Mouse (Mus musculus) retina, adult 2 months (tissue): Measurements from ENCODE around the gene Pnmal1.

Experiments
- DNase-seq: peaks from one replicate; pipeline ENCODE4 v3.0.0-alpha.2; 2012; ENCODE audit warnings: low read depth, low spot score

Gene Pnmal1

GRCm38 (mm10) chr7:16924037-16924834 is 35.2 kb upstream of the Pnmal1 start, which contains the start of gene Calm3:
TSS of gene Calm3 (minus strand) at chr7:16924114.
- DNase-seq = peak; percentile 100

DNA sequence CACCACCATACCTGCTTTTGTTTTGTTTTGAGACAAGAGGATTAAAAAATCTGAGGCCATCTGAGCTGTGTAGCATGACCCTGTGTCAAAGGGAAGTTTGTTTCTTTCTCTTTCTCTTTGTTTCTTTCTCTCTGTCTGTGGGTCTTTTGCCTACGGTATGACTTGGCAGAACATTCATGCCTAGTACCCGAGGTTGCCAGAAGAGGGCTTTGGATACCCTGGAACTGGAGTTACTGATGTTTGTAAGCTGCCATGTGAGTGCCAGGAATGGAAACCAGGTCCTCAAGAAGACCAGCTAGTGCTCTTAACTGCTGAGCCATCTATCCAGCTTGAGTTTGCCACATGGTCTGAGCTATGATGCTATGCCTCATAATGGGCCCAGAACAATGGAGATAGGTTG is 31.1 kb upstream of the Pnmal1 start:
- DNase-seq = no peak

DNA sequence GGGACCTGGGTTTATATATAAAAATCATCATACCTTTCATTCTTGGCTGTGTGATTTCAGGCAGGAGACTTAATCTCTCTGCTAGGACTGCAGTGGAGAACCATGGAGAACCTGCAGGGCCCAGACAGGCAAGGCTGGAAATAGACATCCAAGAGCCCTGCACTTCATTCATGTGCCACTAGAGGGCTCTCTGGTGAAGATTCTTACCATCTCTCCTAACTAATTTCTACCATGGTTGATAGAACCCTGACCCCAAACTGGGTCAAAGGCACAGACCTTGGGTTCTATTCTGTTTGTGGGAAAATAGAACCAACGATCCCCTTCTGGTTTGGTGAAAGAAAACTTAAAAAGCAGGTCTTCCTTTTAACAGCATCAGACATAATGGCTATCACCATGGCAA is 28.6 kb upstream of the Pnmal1 start:
- no peak for DNase-seq

DNA sequence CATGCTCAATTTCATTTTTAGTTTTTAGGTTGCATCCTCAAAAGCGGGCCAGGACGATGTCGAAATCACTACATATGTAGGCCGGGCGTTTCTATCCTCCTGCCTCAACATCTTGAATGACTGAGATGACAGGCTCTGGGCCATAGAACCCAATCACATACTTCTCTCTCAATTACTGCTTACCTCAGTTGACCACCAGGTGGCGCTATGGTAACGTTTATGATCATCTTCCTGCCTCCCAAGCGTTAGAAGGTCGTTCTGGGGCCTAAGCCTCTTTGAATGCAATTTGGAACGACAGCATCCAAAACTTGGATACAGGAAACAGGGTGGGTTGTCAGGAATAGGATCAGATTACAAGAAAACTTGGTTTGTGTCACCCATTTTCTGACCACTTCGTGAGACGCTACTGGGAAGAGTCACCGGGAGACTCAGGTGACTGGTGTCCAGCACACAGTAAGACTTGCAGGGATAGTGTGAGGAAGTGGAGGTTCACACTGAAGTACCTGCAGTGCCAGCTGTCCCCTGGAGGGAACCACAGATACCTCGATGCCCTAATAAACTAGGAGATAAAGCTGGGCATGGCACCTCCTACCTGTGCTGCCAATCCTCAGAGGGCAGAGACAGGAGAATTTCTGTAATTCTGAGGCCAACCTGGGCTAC is 27.4 kb upstream of the Pnmal1 start:
- peak; percentile 81 for DNase-seq

DNA sequence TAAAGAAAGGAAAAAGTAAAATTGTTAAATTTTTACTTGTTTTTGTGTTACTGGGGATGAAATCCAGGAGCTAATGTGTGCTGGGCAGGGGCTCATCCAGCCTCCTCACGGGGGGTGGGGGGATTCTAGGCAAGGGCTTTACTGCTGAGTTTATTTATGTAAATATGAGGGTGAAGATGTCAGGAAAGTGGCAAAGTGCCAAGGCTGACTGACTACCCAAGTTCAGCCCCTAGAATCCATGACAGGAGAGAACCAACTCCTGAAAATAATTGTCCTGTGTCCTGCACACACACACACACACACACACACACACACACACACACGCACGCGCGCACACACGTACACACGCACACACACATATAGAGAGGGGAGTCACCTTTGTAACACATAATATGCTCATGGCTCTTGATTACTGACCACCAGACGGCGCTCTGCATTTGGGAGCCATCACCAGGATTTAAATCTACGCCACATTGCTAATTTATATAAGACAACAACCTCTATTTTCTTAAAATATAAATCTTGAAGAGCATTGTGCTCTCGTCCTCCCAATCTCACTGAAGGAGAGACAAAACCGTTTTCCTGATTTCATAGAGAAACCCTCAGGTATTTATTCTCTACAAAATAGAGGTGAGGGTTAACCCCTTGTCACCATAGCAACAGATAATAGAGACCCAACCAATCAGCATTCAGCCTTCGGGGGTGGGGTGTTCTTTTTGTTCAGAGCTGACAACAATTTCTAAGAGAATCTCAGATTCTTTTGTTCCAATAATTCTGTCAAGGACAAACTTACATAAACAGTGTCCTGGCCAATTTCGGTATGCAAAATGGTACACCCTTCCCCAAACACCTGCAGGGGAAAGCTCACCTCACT is 26.5 kb upstream of the Pnmal1 start:
- DNase-seq = no peak

DNA sequence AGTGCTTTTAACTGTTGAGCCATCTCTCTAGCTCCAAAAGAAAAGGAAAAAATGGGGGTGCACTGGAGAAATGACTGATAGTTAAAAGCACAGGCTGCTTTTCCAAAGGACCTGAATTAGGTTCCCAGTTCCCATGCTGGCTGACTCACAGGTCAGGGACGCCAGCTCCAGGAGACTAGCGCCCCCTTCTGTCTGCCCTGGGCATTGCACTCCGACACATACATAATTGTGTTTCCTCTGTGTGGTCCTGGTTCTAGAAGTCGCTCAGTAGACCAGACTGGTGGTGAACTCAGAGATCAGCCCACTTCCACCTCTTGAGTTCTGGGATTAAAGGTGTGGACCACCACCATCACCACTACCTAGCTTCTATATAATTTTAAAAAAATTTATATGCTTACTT is 22.2 kb upstream of the Pnmal1 start:
- no peak for DNase-seq

DNA sequence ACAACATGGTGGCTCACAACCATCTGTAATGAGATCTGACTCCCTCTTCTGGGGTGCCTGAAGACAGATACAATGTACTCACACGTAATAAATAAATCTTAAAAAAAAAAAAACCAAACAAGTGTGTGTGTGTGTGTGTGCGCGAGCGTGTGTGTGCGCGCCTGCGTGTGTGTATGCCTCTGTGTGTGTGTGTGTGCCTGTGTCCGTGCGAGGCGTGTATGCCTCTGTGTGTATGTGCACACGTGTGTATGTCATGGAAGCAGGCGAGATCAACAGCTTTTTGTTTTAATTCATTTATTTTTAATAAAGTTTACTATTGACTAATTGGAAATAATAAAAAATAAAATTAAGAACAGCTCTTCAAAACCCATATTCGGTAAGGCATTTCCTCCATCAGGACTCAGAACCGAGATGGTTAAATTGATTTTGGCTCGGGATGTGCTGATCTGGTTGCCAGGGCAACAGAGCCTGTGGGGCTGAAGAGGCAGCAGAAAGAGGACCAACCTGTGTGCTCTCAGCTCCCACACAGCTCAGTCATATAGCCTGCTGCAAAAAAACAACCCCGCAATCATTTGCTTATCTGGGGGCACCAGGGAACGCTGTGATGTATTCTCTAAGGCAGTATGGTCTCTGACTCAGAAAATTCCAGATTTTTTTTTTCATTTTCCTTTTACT is 21.2 kb upstream of the Pnmal1 start:
- no peak for DNase-seq

- DNase-seq = no peak
Measured at GRCm38 (mm10) chr7:16940292-16940691, 19.2 kb upstream of the Pnmal1 start.

DNA sequence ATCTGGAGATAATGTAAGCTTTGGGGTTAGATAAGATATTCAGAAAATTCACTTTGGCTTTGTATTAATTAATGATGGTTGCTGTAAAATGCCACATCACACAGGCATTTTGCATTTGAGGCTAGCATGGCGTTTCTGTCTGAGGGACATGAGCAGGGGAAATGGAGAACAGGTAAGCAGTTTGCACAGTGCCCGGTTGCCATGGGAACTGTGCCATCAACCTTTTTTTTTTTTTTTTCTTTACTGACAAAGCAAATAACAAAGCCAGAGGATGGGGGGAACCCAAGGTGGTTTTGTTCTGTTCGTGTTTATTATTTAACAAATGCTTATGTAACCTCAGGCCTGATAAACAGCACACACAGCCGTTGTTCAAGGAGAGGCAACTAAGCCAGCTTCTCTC is 16.6 kb upstream of the Pnmal1 start:
- DNase-seq = no peak

GRCm38 (mm10) chr7:16944061-16944807 is 15.2 kb upstream of the Pnmal1 start, which contains the start of gene Pnmal2:
TSS of gene Pnmal2 (plus strand) at chr7:16944682.
- DNase-seq = no peak

DNA sequence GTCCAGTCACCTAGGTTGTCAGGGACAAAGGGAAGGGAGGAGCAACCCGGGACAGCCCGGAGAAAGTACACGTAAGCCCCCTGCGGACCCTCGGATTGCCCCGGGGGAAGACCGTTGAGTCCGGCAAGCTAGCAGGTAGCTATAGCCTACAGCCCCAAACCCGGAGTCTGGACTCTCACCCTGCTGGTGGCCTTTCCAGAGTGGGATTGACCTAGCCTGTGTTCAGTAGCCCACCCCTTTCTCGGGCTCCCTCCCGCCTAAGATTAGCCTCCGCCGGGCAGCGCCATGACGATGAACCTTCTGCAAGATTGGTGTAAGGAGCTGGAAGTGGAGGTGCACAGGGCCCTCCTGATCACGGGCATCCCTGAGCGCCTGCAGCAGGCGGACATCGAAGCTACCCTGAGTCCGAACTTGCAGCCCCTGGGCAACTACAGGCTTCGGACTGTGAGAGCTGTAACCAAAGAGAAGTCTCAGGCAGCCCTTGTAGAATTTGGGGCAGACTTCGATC is 14.6 kb upstream of the Pnmal1 start:
- no peak for DNase-seq

GRCm38 (mm10) chr7:16945419-16945818 is 14.1 kb upstream of the Pnmal1 start:
- no peak for DNase-seq

DNA sequence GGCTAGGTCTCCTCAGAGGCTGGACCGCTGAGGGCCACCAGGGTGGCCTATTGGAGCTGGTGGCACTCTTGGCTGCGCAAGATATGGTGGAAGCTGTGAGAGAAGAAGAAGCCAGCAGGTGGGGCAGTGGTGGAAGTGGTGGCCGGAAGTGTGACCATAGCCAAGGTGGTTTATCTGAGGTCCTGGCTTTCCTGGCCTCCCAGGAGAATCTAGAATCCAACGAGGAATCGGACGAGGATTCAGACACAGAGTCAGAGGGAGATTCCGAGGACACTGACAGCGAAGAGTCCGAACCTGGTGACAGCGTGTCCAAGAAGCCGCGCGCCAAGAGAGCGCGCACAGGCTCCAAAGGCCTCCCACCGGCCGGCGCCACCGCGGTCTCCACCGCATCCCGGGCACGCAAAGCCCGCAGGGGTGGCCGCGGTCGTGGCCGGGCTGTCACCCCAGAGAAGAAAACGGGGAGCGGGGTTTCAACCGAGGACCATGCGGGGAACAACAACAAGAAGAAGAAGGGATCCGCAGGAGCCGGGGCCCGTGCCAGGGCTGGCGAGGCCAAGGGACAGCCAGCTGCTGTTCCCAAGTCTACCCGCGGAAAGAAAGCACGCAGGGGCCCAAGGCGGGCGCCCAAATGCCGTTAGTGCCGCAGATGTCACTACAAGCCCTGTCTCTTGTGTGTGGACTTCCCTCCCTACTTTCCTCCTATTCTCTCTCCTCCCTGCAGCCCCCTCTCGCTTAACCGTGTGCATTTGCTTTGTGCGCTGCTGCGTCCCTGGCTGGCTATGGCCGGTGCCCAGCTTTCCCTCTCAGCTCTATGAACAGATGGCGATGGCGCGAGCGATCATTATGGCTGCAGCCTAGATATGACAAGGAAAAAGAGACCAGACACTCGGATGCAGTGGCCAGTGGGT is 12.8 kb upstream of the Pnmal1 start:
- no peak for DNase-seq

DNA sequence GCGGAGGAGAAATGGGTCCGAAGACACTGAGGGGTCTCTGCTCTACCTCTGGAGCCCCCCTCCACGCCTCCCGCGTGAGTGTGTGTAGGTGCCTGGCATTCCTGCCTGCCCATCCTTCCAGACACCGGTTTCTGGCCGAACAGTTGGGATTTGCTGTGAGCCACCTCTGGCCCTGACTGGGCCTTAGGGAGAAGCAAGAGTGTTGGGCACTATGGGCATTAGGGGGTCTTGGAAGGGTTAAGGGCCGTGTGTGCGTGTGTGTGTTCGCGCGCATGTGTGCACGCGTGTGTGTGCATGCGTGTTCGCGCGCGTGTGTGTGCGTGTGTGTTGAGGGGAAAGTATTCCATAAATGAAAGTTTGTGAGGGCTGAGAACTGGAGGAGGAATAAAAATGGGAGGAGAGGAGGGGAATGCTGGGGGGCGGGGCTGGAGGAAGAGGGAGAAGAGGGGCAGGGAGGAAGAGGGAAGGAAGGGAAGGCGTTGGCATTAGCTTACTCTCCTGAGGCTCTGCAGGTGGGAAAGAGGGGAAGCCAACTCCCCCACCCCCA is 12.1 kb upstream of the Pnmal1 start:
- no peak for DNase-seq

DNA sequence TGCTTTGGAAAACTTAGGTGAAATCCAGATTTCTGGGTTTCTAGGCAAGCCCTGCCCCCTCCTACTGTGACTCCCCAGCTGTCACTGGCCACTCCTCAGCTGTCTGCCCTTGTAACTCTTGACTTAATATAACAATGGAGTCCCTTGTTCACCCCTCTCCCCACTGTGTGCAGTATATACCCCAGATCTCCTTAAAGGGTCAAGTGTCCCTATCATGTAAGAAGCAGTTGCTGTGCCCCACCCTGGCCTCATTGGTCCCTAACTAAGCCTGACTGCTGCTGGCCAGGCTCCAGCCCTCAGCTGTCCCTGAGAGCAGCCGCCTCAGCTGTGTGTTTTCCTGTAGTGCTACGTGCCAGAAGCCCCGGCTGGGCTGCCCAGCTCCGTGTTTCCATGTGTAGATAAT is 11.5 kb upstream of the Pnmal1 start:
- DNase-seq = no peak

GRCm38 (mm10) chr7:16948923-16949458 is 10.5 kb upstream of the Pnmal1 start:
- DNase-seq = no peak

DNA sequence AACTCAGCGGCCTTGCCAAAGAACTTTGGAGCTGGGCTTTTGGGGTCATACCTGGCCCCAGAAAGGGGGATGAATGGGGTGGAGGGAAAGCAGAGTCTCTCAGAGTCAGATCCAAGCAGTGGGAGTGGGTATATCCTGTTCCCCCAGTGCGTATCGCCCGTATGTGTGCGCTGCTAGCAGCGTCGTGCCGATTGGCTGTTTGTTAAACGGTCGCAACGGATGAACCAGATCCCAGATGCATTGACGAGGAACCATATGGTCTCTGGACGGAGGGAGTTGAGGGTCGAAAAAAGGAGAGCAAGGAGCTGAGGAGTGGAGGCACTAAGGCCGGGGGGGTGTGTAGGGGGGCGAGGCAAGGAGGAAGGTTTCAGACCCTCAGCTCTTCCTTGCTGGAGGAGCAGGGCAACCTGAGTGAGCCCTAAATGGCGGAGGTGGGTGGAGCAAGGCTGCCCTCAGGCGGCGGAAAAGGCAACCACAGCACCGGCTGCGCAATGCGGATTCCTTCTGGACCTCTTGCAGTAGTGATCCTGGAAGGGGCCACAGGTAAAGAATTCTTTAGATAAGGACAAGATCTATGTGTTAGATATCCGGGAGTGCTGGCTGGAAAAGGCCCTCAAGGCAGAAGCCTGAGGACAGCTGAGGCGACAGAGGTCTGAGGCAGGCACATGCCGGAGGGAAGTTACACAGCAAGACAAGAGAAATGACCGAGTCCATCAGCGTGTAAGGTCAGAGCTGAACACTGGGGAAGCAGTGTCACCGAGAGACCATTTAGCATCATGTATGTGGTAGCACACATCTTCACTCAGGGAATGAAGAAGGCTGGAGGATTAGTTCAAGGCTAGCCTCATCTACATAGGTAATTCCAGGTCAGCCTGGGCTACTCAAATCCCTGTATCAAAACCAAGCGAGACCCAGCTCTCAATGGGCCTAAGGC is 9.3 kb upstream of the Pnmal1 start:
- DNase-seq = no peak
